Mouse (Mus musculus): Measurements from ENCODE around the gene Zbtb9. TPM values are rescaled to one million over a fixed set of nuclear protein-coding genes. Genes with fewer than 3 reads are reported as not detected.
"Not testable (repeated sequence)": the region's sequence is repeated elsewhere in the genome, so short reads cannot be mapped to it uniquely, and the experiment has no call there.

The Zbtb9 gene
- polyA plus RNA-seq, 1 experiment from 2014 or later: 10.1 TPM

GRCm38 (mm10) chr17:26970221-26970620 lies 2.7 kb upstream of the Zbtb9 start:
- no peak for ATAC-seq (replicated peaks; ENCODE audit: insufficient number of reproducible peaks, low FRiP score, low TSS enrichment, low read depth)
- WGBS: 71% methylated on average over 7 of the region's 12 CpGs
- H3K4me2 ChIP-seq (ENCODE audit: low read depth, low read length): no peak overlapping the region
- no peak overlapping the region for H3K4me3 ChIP-seq (ENCODE audit: low read depth, low read length)
- no peaks in the 10 kb centered on the region for H3K9me3 ChIP-seq (replicated peaks; ENCODE audit: control insufficient read depth, low read length)
- H3K27me3 ChIP-seq (ENCODE audit: control insufficient read depth, insufficient read depth, low read length): no peaks in the 10 kb centered on the region
- no peak overlapping the region for H3K27ac ChIP-seq (replicated peaks; ENCODE audit: low read depth, low read length)
- DNase-seq (ENCODE audit: low spot score): no peak
- H3K36me3 ChIP-seq (replicated peaks; ENCODE audit: control insufficient read depth, insufficient read depth, low read depth, low read length): peaks cover 2% of the 10 kb centered on the region
- H3K4me1 ChIP-seq (ENCODE audit: control insufficient read depth, insufficient read depth, low read length): peaks cover 10% of the 10 kb centered on the region; the same call in 1 of the 2 replicates
- H3K9ac ChIP-seq (replicated peaks; ENCODE audit: low read length): no peak overlapping the region

GRCm38 (mm10) chr17:26971247-26971905 lies 1.6 kb upstream of the Zbtb9 start:
- Histone ChIP-seq H3K36me3 (replicated peaks; ENCODE audit: control insufficient read depth, insufficient read depth, low read depth, low read length) (peaks cover 8% of the 10 kb centered on the region), H3K9ac (replicated peaks; ENCODE audit: low read length) (peak overlapping the region; percentile 10; the same call in 1 of the 2 replicates), H3K4me1 (ENCODE audit: control insufficient read depth, insufficient read depth, low read length) (peaks cover 10% of the 10 kb centered on the region; the same call in 1 of the 2 replicates), H3K4me3 (ENCODE audit: low read depth, low read length) (no peak overlapping the region), H3K4me2 (ENCODE audit: low read depth, low read length) (peak overlapping the region; percentile 3), H3K27ac (replicated peaks; ENCODE audit: low read depth, low read length) (no peak overlapping the region), H3K9me3 (replicated peaks; ENCODE audit: control insufficient read depth, low read length) (no peaks in the 10 kb centered on the region), H3K27me3 (ENCODE audit: control insufficient read depth, insufficient read depth, low read length) (no peaks in the 10 kb centered on the region)
- DNase-seq (ENCODE audit: low spot score): no peak
- 40% methylated on average over 6 of the region's 8 CpGs for WGBS
- ATAC-seq (replicated peaks; ENCODE audit: insufficient number of reproducible peaks, low FRiP score, low TSS enrichment, low read depth): no peak

- Histone ChIP-seq H3K4me3 (ENCODE audit: low read depth, low read length) (peak overlapping the region; percentile 83), H3K4me2 (ENCODE audit: low read depth, low read length) (peak overlapping the region; percentile 80), H3K27ac (replicated peaks; ENCODE audit: low read depth, low read length) (no peak overlapping the region; the same call in 1 of the 2 replicates), H3K9me3 (replicated peaks; ENCODE audit: control insufficient read depth, low read length) (no peaks in the 10 kb centered on the region), H3K36me3 (replicated peaks; ENCODE audit: control insufficient read depth, insufficient read depth, low read depth, low read length) (peaks cover 7% of the 10 kb centered on the region), H3K4me1 (ENCODE audit: control insufficient read depth, insufficient read depth, low read length) (peaks cover 10% of the 10 kb centered on the region; the same call in 1 of the 2 replicates), H3K27me3 (ENCODE audit: control insufficient read depth, insufficient read depth, low read length) (no peaks in the 10 kb centered on the region), H3K9ac (replicated peaks; ENCODE audit: low read length) (peak overlapping the region; percentile 81)
- ATAC-seq (replicated peaks; ENCODE audit: insufficient number of reproducible peaks, low FRiP score, low TSS enrichment, low read depth) (no peak), DNase-seq (ENCODE audit: low spot score) (no peak)
- WGBS: 5% methylated on average over 3 of the region's 3 CpGs
Measured at GRCm38 (mm10) chr17:26972107-26972506, 860 bp upstream of the Zbtb9 start.

GRCm38 (mm10) chr17:26974547-26974946 lies 1.6 kb downstream of the Zbtb9 start:
- DNase-seq (ENCODE audit: low spot score) (no peak), ATAC-seq (replicated peaks; ENCODE audit: insufficient number of reproducible peaks, low FRiP score, low TSS enrichment, low read depth) (no peak)
- Histone ChIP-seq H3K4me3 (ENCODE audit: low read depth, low read length) (no peak overlapping the region), H3K4me2 (ENCODE audit: low read depth, low read length) (no peak overlapping the region; the same call in 1 of the 2 replicates), H3K27me3 (ENCODE audit: control insufficient read depth, insufficient read depth, low read length) (no peaks in the 10 kb centered on the region), H3K9ac (replicated peaks; ENCODE audit: low read length) (no peak overlapping the region), H3K4me1 (ENCODE audit: control insufficient read depth, insufficient read depth, low read length) (peaks cover 10% of the 10 kb centered on the region; the same call in 1 of the 2 replicates), H3K9me3 (replicated peaks; ENCODE audit: control insufficient read depth, low read length) (no peaks in the 10 kb centered on the region), H3K27ac (replicated peaks; ENCODE audit: low read depth, low read length) (no peak overlapping the region), H3K36me3 (replicated peaks; ENCODE audit: control insufficient read depth, insufficient read depth, low read depth, low read length) (peaks cover 12% of the 10 kb centered on the region)
- 90% methylated on average over 15 of the region's 15 CpGs for WGBS

GRCm38 (mm10) chr17:26975415-26975814 lies 2.4 kb downstream of the Zbtb9 start:
- no peak for DNase-seq (ENCODE audit: low spot score)
- no peak overlapping the region for H3K27ac ChIP-seq (replicated peaks; ENCODE audit: low read depth, low read length)
- H3K36me3 ChIP-seq (replicated peaks; ENCODE audit: control insufficient read depth, insufficient read depth, low read depth, low read length): peaks cover 12% of the 10 kb centered on the region
- H3K4me3 ChIP-seq (ENCODE audit: low read depth, low read length): no peak overlapping the region
- no peak for ATAC-seq (replicated peaks; ENCODE audit: insufficient number of reproducible peaks, low FRiP score, low TSS enrichment, low read depth)
- H3K9ac ChIP-seq (replicated peaks; ENCODE audit: low read length): no peak overlapping the region
- H3K4me2 ChIP-seq (ENCODE audit: low read depth, low read length): no peak overlapping the region
- no peaks in the 10 kb centered on the region for H3K9me3 ChIP-seq (replicated peaks; ENCODE audit: control insufficient read depth, low read length)
- H3K4me1 ChIP-seq (ENCODE audit: control insufficient read depth, insufficient read depth, low read length): peaks cover 10% of the 10 kb centered on the region; the same call in 1 of the 2 replicates
- H3K27me3 ChIP-seq (ENCODE audit: control insufficient read depth, insufficient read depth, low read length): no peaks in the 10 kb centered on the region

- not testable (repeated sequence) for ATAC-seq (replicated peaks; ENCODE audit: insufficient number of reproducible peaks, low FRiP score, low TSS enrichment, low read depth); H3K27ac ChIP-seq (replicated peaks; ENCODE audit: low read depth, low read length); H3K27me3 ChIP-seq (ENCODE audit: control insufficient read depth, insufficient read depth, low read length); DNase-seq (ENCODE audit: low spot score); H3K4me2 ChIP-seq (ENCODE audit: low read depth, low read length); H3K9ac ChIP-seq (replicated peaks; ENCODE audit: low read length); H3K9me3 ChIP-seq (replicated peaks; ENCODE audit: control insufficient read depth, low read length); H3K4me1 ChIP-seq (ENCODE audit: control insufficient read depth, insufficient read depth, low read length); H3K4me3 ChIP-seq (ENCODE audit: low read depth, low read length)
- 93% methylated on average over 6 of the region's 6 CpGs for WGBS
- H3K36me3 ChIP-seq (replicated peaks; ENCODE audit: control insufficient read depth, insufficient read depth, low read depth, low read length): peaks cover 12% of the 10 kb centered on the region
Measured at GRCm38 (mm10) chr17:26977354-26977753, 4.4 kb downstream of the Zbtb9 start.

- H3K9me3 ChIP-seq (replicated peaks; ENCODE audit: control insufficient read depth, low read length): no peaks in the 10 kb centered on the region
- no peaks in the 10 kb centered on the region for H3K27me3 ChIP-seq (ENCODE audit: control insufficient read depth, insufficient read depth, low read length)
- H3K27ac ChIP-seq (replicated peaks; ENCODE audit: low read depth, low read length): no peak overlapping the region
- peaks cover 12% of the 10 kb centered on the region for H3K36me3 ChIP-seq (replicated peaks; ENCODE audit: control insufficient read depth, insufficient read depth, low read depth, low read length)
- no peak overlapping the region for H3K4me2 ChIP-seq (ENCODE audit: low read depth, low read length)
- ATAC-seq (replicated peaks; ENCODE audit: insufficient number of reproducible peaks, low FRiP score, low TSS enrichment, low read depth): no peak
- no peak overlapping the region for H3K9ac ChIP-seq (replicated peaks; ENCODE audit: low read length)
- no peak for DNase-seq (ENCODE audit: low spot score)
- 87% methylated on average over 2 of the region's 2 CpGs for WGBS
- no peak overlapping the region for H3K4me3 ChIP-seq (ENCODE audit: low read depth, low read length)
- H3K4me1 ChIP-seq (ENCODE audit: control insufficient read depth, insufficient read depth, low read length): no peaks in the 10 kb centered on the region
Measured at GRCm38 (mm10) chr17:26979426-26979825, 6.5 kb downstream of the Zbtb9 start.

- Histone ChIP-seq H3K27me3 (ENCODE audit: control insufficient read depth, insufficient read depth, low read length) (no peaks in the 10 kb centered on the region), H3K9me3 (replicated peaks; ENCODE audit: control insufficient read depth, low read length) (no peaks in the 10 kb centered on the region), H3K4me1 (ENCODE audit: control insufficient read depth, insufficient read depth, low read length) (no peaks in the 10 kb centered on the region), H3K4me3 (ENCODE audit: low read depth, low read length) (no peak overlapping the region), H3K36me3 (replicated peaks; ENCODE audit: control insufficient read depth, insufficient read depth, low read depth, low read length) (peaks cover 9% of the 10 kb centered on the region), H3K9ac (replicated peaks; ENCODE audit: low read length) (no peak overlapping the region), H3K27ac (replicated peaks; ENCODE audit: low read depth, low read length) (no peak overlapping the region), H3K4me2 (ENCODE audit: low read depth, low read length) (no peak overlapping the region)
- ATAC-seq (replicated peaks; ENCODE audit: insufficient number of reproducible peaks, low FRiP score, low TSS enrichment, low read depth) (no peak), DNase-seq (ENCODE audit: low spot score) (no peak)
- WGBS: 70% methylated on average over 2 of the region's 2 CpGs
Measured at GRCm38 (mm10) chr17:26981050-26981449, 8.1 kb downstream of the Zbtb9 start.

Measured in embryonic facial prominence, embryonic 11.5 days (tissue).